Mouse (Mus musculus): Measurements from ENCODE around the gene Frrs1l.
A peak's percentile ranks its signal among the peaks of the same experiment; 100 is the strongest.

Frrs1l gene

GRCm38 (mm10) chr4:56990215-56990584 lies at the start of gene Frrs1l:
Frrs1l (minus strand) TSS chr4:56990391.
- DNase-seq (ENCODE audit: low read depth, low spot score) = peak; percentile 19

DNA sequence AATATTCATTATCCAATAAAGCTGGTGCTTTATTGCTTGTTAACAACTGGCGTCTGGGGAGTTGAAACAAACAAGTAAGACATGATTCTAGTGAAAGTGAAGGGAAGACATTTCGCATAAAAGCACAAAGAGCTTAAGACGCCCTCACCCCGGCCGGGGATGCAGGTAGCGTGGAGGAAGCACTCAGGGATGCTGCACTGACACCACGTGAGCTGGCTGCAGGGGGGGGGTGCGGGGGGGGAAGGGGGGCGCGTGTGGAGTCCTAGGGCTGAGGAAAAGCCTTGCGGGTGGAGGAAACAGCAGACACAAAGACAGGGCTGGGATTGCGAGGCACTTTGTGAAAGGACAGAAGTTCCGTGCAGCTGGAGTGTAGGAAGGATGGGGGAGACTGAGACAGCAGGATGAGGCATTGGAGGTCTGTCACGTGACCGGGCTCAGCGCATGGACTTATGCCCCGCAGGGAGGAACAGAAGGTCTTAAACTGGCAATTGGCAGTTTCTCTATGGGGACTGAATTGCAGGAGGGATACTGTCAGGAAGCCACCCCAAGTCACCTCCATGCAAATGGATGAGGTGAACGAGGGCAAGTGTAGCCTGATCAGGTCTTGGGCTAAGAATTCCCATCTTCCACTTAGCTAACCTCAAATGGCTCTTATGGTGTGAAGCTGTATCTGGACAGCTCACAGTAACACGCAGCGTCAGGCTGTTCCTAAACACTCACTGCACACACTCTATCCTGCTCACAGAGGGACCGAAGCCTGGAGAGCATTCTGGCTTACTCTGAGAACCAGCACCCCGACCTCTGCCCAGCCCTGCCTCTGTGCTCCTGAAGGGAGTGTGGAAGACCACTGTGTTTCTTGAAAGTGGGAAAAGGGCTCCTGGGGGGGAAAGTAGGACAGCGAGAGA lies 49.2 kb upstream of the Frrs1l start:
- peak; percentile 78 for DNase-seq (ENCODE audit: low read depth, low spot score)

- no peak for DNase-seq (ENCODE audit: low read depth, low spot score)
These were observed 47.4 kb upstream of the Frrs1l start for GRCm38 (mm10) chr4:57037554-57037953.

GRCm38 (mm10) chr4:57034169-57034568 lies 44.0 kb upstream of the Frrs1l start:
- DNase-seq (ENCODE audit: low read depth, low spot score) = no peak

- DNase-seq (ENCODE audit: low read depth, low spot score) = no peak
These were observed 41.2 kb upstream of the Frrs1l start for GRCm38 (mm10) chr4:57031440-57031839.

DNA sequence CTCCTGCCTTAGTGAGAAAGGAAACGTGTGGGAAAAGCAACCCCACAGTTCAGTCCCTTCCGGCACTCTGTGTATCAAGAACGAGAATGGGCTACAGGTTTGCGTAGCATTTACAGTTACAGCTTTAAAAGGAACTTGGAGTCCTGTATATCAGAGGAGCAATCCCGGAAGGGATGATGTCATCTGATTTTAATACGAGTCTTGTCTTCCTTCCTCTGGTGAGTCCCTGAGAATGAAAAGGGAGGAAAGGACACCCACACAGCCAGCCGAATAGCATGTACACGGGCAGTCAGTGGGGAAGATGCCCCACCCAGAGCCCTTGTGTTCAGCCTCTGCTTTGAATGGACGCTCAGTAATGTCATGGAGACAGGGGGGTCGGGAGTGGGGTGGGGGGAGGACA lies 37.8 kb upstream of the Frrs1l start:
- DNase-seq (ENCODE audit: low read depth, low spot score) = no peak

DNA sequence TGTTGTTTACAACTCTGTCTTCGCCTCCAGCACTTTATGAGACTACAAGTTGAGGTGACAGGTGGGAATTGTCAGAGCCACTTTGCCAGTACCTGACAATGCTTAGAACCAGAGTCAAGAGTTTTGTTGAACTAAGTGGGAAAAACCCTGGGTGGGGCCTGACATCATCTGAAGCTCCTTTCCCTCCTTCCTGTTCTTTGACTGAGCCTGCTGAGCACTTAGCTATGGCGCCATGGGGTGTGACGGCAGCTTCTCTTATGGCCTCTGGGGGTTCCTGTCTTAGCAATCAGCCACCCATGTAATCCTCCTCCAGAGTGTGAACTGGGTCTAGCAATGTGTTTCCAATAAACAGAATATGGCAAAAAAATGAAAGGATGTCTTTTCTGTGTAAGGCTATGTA lies 33.3 kb upstream of the Frrs1l start:
- no peak for DNase-seq (ENCODE audit: low read depth, low spot score)

- peak; percentile 67 for DNase-seq (ENCODE audit: low read depth, low spot score)
These were observed 31.1 kb upstream of the Frrs1l start for GRCm38 (mm10) chr4:57021288-57021687.

DNA sequence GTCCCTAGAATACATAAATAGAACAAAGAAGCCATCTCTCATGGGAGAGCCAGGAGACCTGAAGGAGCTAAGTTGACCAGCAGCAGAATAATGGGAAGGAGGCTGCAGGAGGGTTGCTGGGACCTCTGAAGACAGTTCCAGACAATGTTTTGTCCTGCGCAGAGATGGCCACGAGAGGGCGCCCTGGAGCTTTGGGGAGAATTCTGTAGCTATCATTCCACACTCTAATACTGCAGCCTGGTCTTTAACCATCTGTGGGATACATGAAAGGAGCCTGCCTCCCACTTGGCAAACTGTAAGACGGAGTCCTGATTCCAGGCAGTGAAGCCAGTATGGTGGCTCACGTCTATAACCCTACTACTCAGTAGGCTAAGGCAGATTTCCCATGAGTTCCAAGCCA lies 27.0 kb upstream of the Frrs1l start:
- peak; percentile 75 for DNase-seq (ENCODE audit: low read depth, low spot score)

DNA sequence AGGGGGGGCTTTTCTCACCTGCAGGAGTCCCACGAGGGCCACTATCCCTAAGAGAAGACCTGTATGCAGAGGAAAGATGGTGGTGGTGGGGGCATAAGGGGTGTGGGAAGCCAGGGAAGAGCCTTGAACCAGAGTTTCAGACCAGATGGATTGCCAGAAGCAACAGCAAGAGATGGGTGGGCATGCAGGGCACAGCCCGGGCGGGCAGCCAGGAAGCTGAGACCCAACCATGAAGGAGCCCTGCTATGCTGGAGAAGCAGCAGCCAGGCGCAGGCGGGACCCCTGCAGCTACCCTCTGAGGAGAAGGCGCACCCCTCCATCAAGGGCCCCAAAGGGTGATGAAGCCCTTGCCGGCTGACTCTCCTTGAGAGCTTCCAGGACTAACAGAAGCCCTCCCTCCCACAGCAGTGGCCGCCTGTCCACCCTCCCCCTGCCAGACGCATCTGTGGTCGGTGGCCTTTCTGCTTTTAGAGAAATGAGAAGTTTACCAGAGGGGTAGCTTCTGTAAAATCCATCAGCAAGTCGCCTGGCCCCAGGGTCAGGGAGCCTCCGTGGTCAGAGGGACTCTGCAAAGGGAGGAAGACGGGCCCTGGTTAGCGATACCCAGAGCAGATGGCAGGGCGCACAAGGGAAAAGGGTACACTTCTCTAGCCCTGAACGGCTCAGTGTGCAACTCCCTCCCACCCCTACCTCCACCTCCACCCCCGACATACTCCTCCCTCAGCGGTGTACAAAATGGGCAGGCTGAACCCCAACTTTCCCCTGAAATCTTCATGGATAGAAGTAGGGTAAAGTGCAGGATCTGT lies 26.4 kb upstream of the Frrs1l start:
- no peak for DNase-seq (ENCODE audit: low read depth, low spot score)

- no peak for DNase-seq (ENCODE audit: low read depth, low spot score)
These were observed 24.8 kb upstream of the Frrs1l start for GRCm38 (mm10) chr4:57015032-57015431.

- no peak for DNase-seq (ENCODE audit: low read depth, low spot score)
These were observed 21.4 kb upstream of the Frrs1l start for GRCm38 (mm10) chr4:57011454-57012046.

GRCm38 (mm10) chr4:57010919-57011318 lies 20.7 kb upstream of the Frrs1l start:
- no peak for DNase-seq (ENCODE audit: low read depth, low spot score)

DNA sequence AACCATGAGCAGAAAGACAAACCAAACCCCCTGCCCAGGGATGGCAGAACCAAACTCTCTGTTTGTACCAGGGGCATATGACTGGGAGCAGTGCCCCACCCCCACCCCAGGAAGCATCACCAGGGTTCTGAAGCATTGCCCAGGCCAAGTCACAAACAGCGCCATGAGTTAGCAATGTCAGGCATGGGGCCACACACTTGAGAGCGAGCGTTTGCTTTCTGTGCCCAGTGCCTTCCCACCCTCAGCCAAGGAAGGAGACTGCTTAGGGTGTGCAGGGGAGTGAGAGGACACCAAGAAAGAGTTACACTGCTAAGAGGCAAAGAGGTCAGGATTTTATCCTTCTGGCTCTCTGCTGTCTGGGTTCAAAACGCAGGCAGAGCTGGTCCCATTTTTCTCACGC lies 20.2 kb upstream of the Frrs1l start:
- no peak for DNase-seq (ENCODE audit: low read depth, low spot score)

DNA sequence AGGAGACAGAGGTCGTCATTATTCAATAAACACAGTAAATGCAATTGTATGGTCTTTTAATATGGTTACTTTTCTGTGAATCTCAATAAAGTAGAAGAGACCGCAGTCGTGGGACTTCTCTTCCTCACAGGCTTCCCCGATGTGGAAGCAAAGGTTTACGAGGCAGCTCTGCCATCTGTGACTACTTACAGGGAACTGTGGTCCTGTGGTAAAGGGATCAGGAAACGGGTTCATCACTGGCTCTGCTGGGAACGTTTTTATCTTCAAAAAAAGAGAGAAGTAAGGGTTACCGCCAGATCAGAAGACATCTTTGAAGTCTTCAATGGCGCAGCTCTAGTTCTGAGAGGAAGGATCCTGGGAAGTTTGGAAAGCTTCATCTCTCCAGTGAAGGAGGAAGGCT lies 17.5 kb upstream of the Frrs1l start:
- DNase-seq (ENCODE audit: low read depth, low spot score) = no peak

GRCm38 (mm10) chr4:57005011-57005410 lies 14.8 kb upstream of the Frrs1l start:
- DNase-seq (ENCODE audit: low read depth, low spot score) = no peak

- DNase-seq (ENCODE audit: low read depth, low spot score) = no peak
These were observed 13.7 kb upstream of the Frrs1l start for GRCm38 (mm10) chr4:57003886-57004285.

DNA sequence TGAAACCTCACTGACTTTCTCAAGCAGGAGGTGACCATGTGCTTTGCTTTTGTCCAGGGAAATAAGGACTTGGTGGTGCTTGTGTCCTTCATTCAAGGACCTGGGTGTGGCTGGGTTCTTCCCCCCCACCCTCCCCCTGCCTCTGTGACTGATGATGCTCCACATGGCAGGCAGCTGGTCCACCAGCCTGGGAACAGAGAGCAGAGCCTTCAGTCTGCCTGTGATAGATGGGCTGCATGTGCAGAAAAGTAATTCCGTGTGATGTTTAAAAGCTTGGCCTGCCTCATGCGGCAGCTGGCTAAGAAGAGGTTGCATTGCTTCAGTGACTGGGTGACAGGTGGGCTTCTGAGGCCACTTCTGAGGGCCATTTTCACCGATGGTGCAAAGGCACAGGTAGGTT lies 12.6 kb upstream of the Frrs1l start:
- DNase-seq (ENCODE audit: low read depth, low spot score) = no peak

DNA sequence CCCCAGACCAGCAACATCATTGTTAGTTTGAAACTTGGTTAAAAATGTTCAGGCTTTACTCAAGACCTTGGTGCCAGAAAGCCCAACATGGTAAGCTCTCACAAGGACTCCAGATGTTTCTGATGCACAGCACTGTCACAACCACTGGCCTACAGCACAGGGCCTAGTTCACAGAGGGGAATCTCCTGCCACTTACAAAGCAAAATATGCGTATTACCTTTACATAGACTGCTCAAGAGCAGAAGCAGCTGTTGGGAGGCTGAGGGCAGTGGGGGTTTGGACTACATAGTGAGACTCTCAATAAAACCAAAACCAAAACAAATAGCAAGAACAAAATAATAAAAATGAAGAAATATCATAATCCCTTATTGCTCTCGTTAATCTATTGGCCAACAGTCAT lies 11.2 kb upstream of the Frrs1l start:
- DNase-seq (ENCODE audit: low read depth, low spot score) = no peak

GRCm38 (mm10) chr4:56993331-56993730 lies 3.1 kb upstream of the Frrs1l start:
- DNase-seq (ENCODE audit: low read depth, low spot score) = no peak

- no peak for DNase-seq (ENCODE audit: low read depth, low spot score)
These were observed 1.8 kb upstream of the Frrs1l start for GRCm38 (mm10) chr4:56991951-56992350.

DNA sequence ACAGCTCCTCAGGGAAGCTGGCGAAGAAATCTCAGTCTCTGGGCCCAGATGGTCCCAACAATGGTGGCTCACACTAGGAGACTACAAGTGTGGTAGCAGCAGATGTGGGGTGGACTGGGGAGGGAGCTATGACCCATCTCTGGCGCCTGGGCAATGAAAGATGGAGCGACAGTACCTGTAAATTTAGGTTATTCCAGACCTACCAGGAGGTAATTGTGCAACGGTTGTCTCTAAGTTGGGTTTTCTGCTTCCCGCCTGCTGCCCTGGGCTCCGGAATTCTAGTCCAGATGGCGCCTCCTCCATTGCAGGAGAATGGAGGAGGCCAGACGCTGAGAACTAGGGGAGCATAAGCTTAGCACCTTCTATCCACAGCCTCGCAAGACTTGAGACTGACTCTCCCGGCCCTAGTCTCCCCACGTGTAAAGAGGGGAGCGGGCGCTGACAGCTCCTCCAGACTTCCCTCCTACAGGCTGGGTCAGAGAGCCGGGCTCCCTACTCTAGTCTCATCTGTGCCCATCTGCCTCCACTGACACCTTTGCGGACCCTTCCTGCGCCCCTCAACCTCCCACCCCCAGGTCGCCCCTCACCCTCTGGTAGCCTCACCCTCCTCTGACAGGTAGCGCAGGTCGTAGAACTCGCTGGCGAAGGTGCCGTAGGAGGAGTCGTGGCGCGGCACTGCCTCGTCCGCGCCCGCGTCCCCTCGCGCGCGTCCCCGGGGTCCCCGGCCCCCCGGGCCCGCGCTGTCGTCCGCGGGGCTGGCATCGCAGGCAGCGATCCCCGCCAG lies 568 bp downstream of the Frrs1l start:
- peak; percentile 38 for DNase-seq (ENCODE audit: low read depth, low spot score)

Measured in ES-CJ7 (cell line).